Mouse (Mus musculus) kidney, postnatal 14 days (tissue): ENCODE measurements at regions not wholly inside any gene's neighbourhood (a gene's known extent, or its start where the extent isn't known, plus 50 kb on each side); places are given as distances from the start of the nearest gene placed in this dataset.

ENCODE experiments used
- DNase-seq: peaks from one replicate; pipeline ENCODE4 v3.0.0; 2022; ENCODE audit warnings: mixed read lengths

- DNase-seq = no peak
Observed at GRCm38 (mm10) chr9:94467846-94468245, 70.0 kb downstream of the 1190002N15Rik start.

- peak; percentile 56 for DNase-seq
Observed at GRCm38 (mm10) chr9:94456085-94456531, 81.8 kb downstream of the 1190002N15Rik start.

DNA sequence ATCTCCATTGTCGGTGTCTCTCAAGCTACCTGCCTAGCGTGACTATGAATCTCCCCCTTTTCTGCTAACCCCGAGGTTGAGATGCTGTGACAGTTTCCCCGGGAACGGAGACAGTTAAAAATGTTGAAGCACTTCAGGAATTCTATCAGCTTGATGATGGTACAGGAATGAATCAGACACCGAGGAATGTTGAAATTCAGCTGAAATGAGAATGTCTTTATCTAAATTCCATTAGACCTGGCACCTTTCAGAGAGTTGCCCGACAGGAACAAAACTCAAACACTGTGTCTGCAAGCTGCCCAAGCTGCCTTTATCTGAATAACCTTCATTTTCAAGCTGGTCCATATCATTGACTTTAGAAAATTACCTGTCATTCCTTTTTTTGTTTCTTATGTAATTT is 82.4 kb downstream of the 1190002N15Rik start:
- no peak for DNase-seq

GRCm38 (mm10) chr9:94449911-94450310 is 88.0 kb downstream of the 1190002N15Rik start:
- DNase-seq = no peak

DNA sequence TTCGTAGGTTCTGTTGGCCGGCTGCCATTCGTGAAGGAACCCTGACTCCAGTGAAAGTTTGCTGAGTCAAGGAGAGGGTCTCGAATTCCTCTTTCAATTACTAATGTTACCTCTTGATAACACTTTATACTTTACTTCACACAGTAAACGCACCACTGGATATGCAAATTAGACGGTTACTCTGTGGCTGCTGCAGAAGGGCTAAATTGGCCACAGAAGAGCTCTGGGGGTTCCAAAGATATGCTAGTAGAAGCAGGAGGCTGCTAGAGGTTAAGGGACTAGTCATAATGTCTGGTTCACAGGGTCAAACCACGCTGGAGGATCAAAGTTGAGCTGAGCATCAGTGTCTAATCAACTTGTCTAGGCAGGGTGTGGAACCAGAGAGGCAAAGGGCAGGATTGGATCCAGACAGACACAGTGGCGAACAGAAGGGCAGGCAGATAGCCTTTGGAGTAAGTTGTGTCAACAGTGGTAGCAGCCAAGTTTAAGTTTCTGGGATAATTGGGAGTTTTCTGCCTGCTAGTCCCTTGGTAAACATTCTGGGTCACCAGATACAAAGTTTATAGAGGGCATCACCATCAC is 91.6 kb downstream of the 1190002N15Rik start:
- DNase-seq = no peak

DNA sequence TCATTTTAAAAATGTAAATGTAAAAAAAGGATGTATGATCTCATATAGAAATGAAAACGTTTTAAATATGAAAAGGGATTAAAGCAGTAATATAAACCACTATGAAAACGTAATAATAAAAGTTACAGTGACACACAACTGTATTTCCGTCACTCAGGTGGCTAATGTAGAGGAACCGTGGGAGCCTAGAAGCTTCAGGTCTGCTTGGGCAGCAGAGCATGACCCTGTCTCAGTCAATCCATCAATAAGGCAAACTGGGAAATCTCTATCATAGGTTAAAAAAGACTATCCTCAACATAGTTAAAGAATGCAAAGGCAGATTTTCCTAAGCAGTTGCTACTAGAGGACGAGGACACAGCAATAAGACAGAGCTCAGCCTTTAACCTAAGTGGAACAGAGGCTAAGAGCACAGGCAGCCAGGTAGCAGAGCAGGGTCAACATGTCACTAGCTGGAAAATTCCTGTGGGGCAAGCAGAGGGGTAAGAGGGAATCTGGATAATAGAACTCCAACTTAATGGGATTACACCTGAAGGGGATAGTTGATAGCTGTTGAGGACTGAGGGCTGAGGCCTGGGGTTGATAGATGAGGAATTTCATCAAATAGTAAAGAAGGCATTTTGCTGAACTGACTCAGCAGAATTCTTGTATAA is 93.6 kb downstream of the 1190002N15Rik start:
- DNase-seq = no peak

- no peak for DNase-seq
Observed at GRCm38 (mm10) chr9:94441393-94441792, 96.5 kb downstream of the 1190002N15Rik start.

- DNase-seq = no peak
Observed at GRCm38 (mm10) chr9:94433468-94433867, 104.4 kb downstream of the 1190002N15Rik start.

GRCm38 (mm10) chr9:94432144-94432747 is 105.6 kb downstream of the 1190002N15Rik start:
- DNase-seq = no peak

GRCm38 (mm10) chr9:94431540-94431939 is 106.3 kb downstream of the 1190002N15Rik start:
- no peak for DNase-seq

GRCm38 (mm10) chr9:94430996-94431395 is 106.9 kb downstream of the 1190002N15Rik start:
- DNase-seq = no peak

- no peak for DNase-seq
Observed at GRCm38 (mm10) chr9:94426740-94427139, 111.1 kb downstream of the 1190002N15Rik start.

DNA sequence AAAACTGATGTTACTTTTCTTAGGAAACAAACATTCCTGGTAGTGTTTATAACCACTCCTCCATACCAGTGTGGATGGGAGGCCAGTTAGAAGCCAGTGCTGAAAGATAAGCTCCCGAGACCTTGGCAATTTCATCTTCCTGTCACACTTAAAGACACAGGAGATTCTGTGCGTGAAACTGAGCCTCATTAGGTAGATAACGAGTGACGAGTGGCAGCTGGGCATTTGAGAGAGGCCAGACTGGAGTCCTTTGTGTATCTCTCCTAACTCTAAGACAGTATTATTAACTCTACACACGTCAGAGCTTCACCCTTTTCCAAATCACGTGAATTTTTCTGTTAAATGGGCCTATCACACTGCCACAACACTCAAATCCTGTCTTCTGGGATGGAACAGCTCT is 112.1 kb downstream of the 1190002N15Rik start:
- DNase-seq = no peak

DNA sequence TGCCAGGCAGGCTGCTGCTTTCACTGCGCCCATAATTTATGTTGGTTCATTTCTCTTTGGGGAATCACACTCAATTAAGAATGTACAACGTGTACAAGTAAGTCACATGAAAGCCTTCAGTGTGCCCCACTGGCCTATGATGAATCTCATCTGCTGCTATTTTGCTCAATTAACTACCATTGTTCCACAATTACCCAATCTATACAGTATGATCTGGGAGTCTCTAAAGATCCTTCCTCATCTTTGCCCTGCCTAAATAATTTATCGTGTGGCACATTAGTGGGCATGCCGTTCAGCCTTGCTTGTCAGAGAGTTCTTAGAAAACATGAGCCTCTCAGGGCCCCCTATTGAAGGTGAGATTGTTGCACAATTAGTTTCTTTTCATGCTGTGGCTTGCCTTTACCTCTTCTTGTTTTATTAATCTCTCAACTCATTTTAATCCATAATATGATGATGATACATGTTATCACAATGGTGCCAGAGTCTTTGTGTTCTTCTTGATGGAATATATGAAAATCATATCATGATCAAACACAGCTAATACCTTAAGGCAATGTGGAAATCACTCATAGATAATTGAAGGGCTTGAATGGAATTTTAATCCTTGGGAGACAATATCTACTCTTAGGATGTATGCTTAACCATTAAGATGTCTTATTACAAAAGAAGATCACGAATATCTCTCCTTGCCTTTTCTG is 113.3 kb downstream of the 1190002N15Rik start:
- no peak for DNase-seq

- no peak for DNase-seq
Observed at GRCm38 (mm10) chr9:94410546-94410945, 127.3 kb downstream of the 1190002N15Rik start.

DNA sequence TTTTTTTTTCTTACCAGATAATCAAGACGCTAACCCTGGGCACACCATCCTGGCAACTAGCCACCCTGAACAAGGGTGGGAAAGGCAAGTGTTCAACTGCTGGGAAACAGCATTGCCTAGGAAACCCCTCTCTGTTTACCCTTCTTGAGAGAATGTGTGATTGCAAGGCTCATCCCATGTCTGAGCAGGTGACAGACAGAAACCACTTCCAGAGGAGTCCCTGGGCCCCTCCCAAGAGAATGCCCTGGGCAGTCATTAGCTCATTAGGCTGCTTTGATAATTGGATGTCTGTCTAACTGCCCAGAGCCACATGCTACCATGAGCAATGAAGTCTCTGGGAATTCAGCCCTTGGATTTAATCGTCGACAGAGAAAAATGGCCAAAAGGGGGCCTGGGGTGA is 127.8 kb downstream of the 1190002N15Rik start:
- DNase-seq = no peak

DNA sequence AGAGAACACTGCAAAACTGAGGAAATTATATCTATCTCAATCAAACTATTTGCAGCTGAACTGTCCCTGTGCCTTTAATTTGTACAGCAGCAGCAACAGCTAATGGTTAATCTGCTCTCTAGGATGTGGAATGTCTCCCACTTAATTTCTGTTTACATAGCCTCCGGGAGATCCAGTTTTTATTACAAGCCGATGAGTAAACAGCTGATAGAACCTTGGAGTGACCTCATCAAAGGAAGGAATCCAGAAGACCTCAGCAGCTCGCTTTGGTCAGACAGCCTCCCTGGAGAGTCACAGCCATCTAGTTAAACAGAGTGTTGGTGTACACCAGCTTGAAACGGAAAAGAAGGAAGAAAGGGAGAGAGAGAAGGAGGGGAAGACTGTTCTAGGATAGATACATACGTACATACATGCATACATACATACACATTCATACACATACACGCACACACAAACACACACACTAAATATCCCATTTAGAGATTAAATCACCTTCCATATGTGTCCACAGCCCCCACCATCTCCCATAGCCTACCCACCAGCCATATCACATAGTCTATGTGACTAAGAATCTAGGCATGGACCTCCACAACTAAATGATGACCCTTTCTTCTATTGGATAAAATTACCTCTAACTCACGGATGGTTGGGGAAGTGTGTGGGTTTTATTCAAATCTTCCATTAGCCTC is 129.1 kb downstream of the 1190002N15Rik start:
- peak; percentile 60 for DNase-seq

DNA sequence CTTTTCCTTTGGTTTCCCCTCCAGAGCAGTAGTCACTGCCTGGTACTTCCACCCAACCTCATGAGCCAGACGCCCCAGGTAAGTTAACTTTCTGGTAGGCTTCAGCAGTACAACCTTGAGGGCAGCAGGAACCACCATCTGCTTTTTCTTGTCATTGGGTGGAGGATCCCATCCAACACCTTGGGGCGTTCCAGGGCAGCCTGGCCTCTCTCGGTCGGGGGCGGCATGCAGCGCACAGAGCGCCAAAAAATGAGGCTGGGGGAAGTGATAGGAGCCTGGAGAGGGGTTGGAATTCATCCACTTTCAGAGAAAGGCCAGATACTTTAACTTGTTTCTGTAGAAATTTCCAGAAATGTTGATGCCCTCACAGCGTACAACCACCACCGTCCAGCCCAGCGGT is 130.2 kb downstream of the 1190002N15Rik start:
- no peak for DNase-seq

DNA sequence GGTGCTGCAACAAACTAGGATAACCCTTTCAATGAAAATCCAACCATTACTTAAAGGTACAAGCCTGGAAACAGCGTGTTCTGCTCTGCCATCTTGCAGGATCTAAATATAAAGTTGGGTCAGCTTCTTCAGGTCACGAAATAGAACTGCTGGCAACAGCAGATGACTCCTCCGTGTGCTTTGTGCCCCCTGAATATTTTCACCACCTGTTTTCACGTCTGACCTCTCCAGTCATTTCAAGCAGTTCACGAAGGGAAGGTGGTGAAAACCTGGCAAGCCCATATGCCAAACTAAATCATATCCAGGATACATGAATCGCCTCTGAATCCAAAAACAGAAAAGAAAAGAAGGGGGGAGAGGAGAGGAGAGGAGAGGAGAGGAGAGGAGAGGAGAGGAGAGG is 133.3 kb downstream of the 1190002N15Rik start:
- no peak for DNase-seq

GRCm38 (mm10) chr9:94400596-94400995 is 137.3 kb downstream of the 1190002N15Rik start:
- no peak for DNase-seq

GRCm38 (mm10) chr9:94395215-94395614 is 142.7 kb downstream of the 1190002N15Rik start:
- no peak for DNase-seq

DNA sequence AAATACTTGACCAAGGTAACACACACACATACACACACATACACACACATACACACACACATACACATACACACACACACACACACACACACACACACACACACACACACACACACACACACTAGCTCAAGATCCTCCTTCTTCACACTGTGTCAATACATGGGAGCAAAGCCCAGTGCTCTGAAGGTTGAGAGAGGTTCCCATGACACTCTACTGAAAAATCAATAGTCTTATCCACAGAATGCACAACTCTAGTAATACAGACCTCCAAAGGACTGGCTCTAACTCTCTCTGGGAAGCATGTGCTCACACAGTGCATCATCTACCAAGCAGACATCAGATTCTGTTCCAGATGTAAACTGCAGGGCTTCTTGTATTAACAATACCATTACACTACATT is 151.7 kb downstream of the 1190002N15Rik start:
- DNase-seq = no peak

GRCm38 (mm10) chr9:94382293-94382692 is 155.6 kb downstream of the 1190002N15Rik start:
- DNase-seq = no peak
